Mouse (Mus musculus): ENCODE data around the gene Cdhr1. TPM values are rescaled to one million over a fixed set of nuclear protein-coding genes. Genes with fewer than 3 reads are reported as not detected.

Cdhr1 gene
- polyA plus RNA-seq (2017; shearing (Covaris generic)): not detected

DNA sequence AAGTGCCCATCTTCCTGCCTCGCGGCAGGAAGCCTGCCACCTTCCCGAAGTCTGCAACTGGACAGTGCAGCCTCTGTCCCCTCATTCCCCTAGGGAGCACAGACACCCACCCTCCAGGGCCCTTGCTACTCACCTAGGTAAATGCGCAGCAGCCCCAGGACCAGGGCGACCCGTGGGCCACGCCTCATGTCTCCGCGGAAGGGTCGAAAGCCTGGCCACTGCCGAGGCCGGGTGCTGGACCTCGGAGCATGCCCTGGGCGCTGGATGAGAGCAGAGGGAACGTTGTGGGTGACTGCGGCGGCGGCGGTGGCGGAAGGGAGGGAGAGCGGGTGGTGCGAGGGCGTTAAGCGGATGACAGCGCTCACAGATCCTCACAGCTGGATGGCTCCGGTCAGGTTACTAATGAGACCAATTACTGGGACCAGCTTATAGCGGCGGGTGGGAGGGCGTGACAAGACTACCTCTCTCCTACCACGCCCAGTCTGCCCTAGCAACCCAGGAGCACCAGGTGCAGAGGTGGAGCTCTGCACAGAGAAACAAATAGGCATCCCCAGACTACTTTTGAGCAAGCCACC lies at the start of gene Cdhr1:
Gene Cdhr1, minus strand, starts transcription at position 392 of the 575 bp plus-strand sequence.

DNA sequence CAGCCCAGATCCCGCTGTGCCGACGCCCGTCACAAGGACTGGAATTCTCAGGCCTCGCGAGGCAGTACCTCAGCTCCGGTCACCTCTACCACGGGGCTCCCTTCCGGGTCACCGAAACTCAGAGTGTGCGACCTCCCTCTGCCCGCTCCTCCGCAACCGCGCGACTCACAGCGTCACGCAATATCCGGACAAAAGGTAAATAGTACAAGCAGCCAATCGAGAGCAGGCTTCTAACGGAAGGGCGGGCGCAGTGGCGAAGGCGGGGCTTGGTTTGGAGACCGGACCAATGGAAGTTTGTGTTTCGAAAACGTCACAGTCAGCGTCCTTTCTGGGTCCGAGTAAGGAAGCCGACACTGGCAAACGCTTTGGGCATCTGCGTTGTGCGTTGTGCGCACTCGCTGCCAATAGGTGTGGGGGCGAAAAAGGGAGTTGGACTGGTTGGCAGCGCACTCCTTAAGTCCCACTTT lies 37.0 kb upstream of the Cdhr1 start, which contains the start of gene Ghitm:
Gene Ghitm, minus strand, starts transcription at position 146 of the 467 bp plus-strand sequence.

DNA sequence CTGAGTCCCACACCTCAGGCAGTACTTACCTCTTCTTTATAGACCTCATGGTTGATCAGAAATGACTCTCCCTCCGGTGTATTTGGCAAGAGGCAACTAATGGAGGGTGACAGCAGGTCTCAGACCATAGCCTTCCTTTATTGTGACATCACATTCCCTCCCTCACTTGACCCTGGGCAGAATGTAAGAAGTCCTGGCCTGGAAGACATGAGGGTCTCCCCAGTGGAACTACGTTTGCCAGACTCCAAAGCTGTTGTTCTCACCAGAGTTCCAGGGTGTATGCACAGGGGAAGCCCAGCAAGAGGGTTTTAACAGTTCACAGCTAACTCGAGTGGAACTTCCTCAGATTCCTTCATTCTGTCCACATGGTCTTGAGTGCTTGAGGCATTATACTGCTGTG lies 15.8 kb upstream of the Cdhr1 start, which contains the start of gene 2610528A11Rik:
Gene 2610528A11Rik, minus strand, starts transcription at position 101 of the 400 bp plus-strand sequence.

DNA sequence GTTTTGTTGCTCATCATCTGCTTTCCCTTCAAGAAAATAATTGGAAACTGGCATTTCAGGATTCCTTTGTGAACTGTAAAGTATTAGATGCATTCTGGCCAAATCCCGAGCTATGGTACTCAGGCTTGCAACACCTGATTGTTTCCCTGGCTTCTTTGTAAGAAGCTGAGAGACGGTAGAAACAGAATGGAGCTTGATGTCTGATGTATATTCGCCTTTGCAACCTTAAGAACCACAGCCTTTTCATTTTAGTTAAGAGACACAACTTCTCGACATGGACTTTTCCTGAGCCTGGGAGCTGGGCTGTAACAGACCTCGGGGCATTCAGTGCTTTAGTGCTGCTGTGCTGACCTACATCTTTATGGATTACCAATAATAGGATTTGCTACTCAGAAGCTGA lies 30.5 kb downstream of the Cdhr1 start, which contains the start of gene Lrit2:
Gene Lrit2, plus strand, starts transcription at position 301 of the 400 bp plus-strand sequence.

DNA sequence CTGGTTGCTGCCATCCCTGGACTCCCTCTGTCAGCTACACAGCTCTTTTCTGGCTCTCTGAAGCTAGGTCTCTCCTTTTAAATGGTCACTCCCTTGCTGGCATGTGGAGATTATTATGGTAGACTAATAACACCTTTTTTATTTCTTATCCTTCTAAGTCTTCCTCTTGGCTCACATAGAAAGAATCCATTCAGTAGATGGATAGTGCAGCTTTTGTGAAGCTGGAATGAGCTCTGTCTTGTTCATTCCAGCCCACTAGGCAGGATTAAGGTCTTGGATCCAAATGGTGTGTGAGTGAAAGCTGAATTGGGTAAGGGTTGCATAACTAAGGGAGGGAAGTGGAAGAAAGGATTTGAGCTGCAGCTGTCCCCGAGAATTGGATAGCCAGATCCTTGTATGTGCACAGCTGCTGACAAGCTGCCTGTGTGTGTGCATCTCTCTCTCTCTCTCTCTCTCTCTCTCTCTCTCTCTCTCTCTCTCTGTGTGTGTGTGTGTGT lies 49.2 kb downstream of the Cdhr1 start, which contains the start of gene Rgr:
Gene Rgr, minus strand, starts transcription at position 51 of the 497 bp plus-strand sequence.

Other genes starting within 250 kb of the Cdhr1 start
- 10 to 100 TPM; 34.3 to 43.1 TPM for gene Ccser2, start 129.6 kb downstream of the Cdhr1 start, polyA plus RNA-seq (2017; shearing (Covaris generic))
- under 1 TPM in 1 of 2 experiments, not detected in 1; 0.22 TPM for gene Rgr, start 49.4 kb downstream of the Cdhr1 start, polyA plus RNA-seq (2017; shearing (Covaris generic))
- not detected for gene Lrit1, start 43.5 kb downstream of the Cdhr1 start, polyA plus RNA-seq (2017; shearing (Covaris generic))
- gene Lrit2, start 30.4 kb downstream of the Cdhr1 start, polyA plus RNA-seq (2017; shearing (Covaris generic)): not detected
- under 1 TPM in 1 of 2 experiments, not detected in 1; 0.42 TPM for gene 2610528A11Rik, start 15.7 kb upstream of the Cdhr1 start, polyA plus RNA-seq (2017; shearing (Covaris generic))
- gene Ghitm, start 36.9 kb upstream of the Cdhr1 start, polyA plus RNA-seq (2017; shearing (Covaris generic)): 100 to 1,000 TPM; 230 to 267 TPM